ENCODE assay signal across 23 mouse cellular contexts in the genomic region with DNA sequence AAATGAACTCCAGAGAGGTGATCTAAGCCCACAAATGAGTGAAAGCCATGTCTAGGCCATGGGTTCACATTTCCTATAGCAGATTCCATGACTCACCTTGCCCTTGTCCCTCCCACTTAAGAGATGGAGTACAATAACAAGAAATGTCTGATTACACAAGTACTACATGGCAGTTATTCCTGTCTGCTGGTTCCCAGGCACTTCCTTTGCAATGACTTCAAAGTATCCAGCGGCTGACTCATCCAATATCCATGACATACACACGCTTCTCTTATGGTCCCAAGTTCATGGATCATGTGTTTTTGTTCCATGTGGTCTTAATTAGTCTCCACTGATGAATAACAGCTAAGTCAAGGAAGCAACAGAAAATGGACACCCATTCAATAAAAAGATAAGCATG. TPM values are rescaled to one million over a fixed set of nuclear protein-coding genes. Genes with fewer than 3 reads are reported as not detected.
DNase-seq lines count a peak whose midpoint lies in the region; ATAC-seq and TF ChIP-seq lines count a peak whose summit lies in the region.
"Had no signal": no experiment of that assay in that cellular context is flagged by ENCODE, and none has a peak within 500 bp of the region (broad histone marks: within the 10 kb centered on the region; RNA-seq: fewer than 3 reads in every experiment).

No protein-coding gene starts in this region.

- H3K9me3 ChIP-seq in lung, postnatal 0 days (ENCODE audit: low read length), result no peaks in the 10 kb centered on the region
- H3K9me3 ChIP-seq: hindbrain, embryonic 12.5 days; hindbrain, embryonic 15.5 days had no signal

- H3K27ac ChIP-seq in lung, postnatal 0 days (ENCODE audit: low read length), result no peak overlapping the region
- H3K27ac ChIP-seq: gastrocnemius, adult 2 months; hindbrain, embryonic 12.5 days; hindbrain, embryonic 15.5 days had no signal

- TF ChIP-seq CTCF in lung, postnatal 0 days (IDR thresholded peaks at IDR 0.05), result no peak

- ATAC-seq in lung, postnatal 0 days, result no peak
- ATAC-seq: activated CD4-positive, CD25-positive, alpha-beta regulatory T cell, adult 4 months; CD4-positive, CD25-positive, alpha-beta regulatory T cell, adult 4 months; forebrain, embryonic 14.5 days; forebrain, postnatal 0 days had no signal

- no peaks in the 10 kb centered on the region for H3K4me1 ChIP-seq in lung, postnatal 0 days (ENCODE audit: insufficient read depth, low read depth, low read length)
- H3K4me1 ChIP-seq: hindbrain, embryonic 12.5 days; hindbrain, embryonic 15.5 days had no signal

- 68% methylated on average over 2 of the region's 2 CpGs for WGBS in lung, postnatal 0 days

- no peak overlapping the region for H3K9ac ChIP-seq in lung, postnatal 0 days (replicated peaks; ENCODE audit: low read depth)
- H3K9ac ChIP-seq: forebrain, postnatal 0 days; hindbrain, embryonic 12.5 days; hindbrain, embryonic 15.5 days had no signal

- peak; percentile 5 for DNase-seq in embryo, embryonic 11 days
- DNase-seq in embryo, embryonic 10.5 days (ENCODE audit: low spot score), result no peak
- DNase-seq in lung, postnatal 0 days (ENCODE audit: low spot score), result no peak
- DNase-seq in lung, postnatal 25 days (ENCODE audit: low spot score), result no peak
- DNase-seq in NIH3T3 (ENCODE audit: low read depth), result peak; percentile 40
- no peak for DNase-seq in ovary, postnatal 36 days (ENCODE audit: low spot score)
- no peak for DNase-seq in cerebellum, adult 18-20 months
- DNase-seq: adrenal gland, adult 8-10 months; adrenal gland, postnatal 25 days; cerebellum, adult 11-12 months; cerebellum, adult 9-10 months; cerebellum, postnatal 25 days; forebrain, postnatal 0 days; gastrocnemius, adult 2 months; gastrocnemius, postnatal 14 days; heart, adult 11 months had no signal

- no peaks in the 10 kb centered on the region for H3K36me3 ChIP-seq in lung, postnatal 0 days (ENCODE audit: insufficient read depth, low read length)
- H3K36me3 ChIP-seq: hindbrain, embryonic 12.5 days; hindbrain, embryonic 15.5 days had no signal

- no peaks in the 10 kb centered on the region for H3K27me3 ChIP-seq in lung, postnatal 0 days (replicated peaks; ENCODE audit: insufficient read depth, low read length)
- H3K27me3 ChIP-seq: hindbrain, embryonic 12.5 days; hindbrain, embryonic 15.5 days had no signal

- H3K4me3 ChIP-seq in lung, postnatal 0 days (ENCODE audit: low read depth, low read length), result no peak overlapping the region
- H3K4me3 ChIP-seq: gastrocnemius, adult 2 months; hindbrain, embryonic 12.5 days; hindbrain, embryonic 15.5 days had no signal

- no peak overlapping the region for H3K4me2 ChIP-seq in lung, postnatal 0 days (replicated peaks; ENCODE audit: low read depth, low read length)
- H3K4me2 ChIP-seq: heart, embryonic 11.5 days; hindbrain, embryonic 12.5 days; hindbrain, embryonic 15.5 days had no signal

- 0 out of 2 replicates have a peak, but pooled peaks have one; percentile 16 for TF ChIP-seq EP300 in lung, postnatal 0 days (IDR thresholded peaks at IDR 0.05)

RNA-seq across cellular contexts. Expression of a gene that starts 1.1 kb away (rescaled TPM):
- polyA plus RNA-seq in lung, postnatal 0 days (2015; fragmentation: Nextera tagmentation; extraction: Ambion mirVana), result 0.01 and 0.02 TPM in 2 replicates
- polyA plus RNA-seq: activated CD4-positive, CD25-positive, alpha-beta regulatory T cell, adult 4 months; CD4-positive, CD25-positive, alpha-beta regulatory T cell, adult 4 months; forebrain, embryonic 11.5 days had no signal

Comparison
In these comparisons a context has a peak if more than half of its experiments do, and no peak if none do; other contexts are left out.
1. DNase-seq: peak in embryo, embryonic 11 days (single experiment) and NIH3T3 (single experiment); none in embryo, embryonic 10.5 days (single experiment), lung, postnatal 0 days (single experiment), lung, postnatal 25 days (single experiment), ovary, postnatal 36 days (single experiment) and cerebellum, adult 18-20 months (0 of 2).